Mouse (Mus musculus): Measurements from ENCODE around the gene Zfp386. TPM values are rescaled to one million over a fixed set of nuclear protein-coding genes. Genes with fewer than 3 reads are reported as not detected.

The Zfp386 gene
- total RNA-seq, 2 experiments from 2014 or later, result 49.4 to 53.4 TPM

DNA sequence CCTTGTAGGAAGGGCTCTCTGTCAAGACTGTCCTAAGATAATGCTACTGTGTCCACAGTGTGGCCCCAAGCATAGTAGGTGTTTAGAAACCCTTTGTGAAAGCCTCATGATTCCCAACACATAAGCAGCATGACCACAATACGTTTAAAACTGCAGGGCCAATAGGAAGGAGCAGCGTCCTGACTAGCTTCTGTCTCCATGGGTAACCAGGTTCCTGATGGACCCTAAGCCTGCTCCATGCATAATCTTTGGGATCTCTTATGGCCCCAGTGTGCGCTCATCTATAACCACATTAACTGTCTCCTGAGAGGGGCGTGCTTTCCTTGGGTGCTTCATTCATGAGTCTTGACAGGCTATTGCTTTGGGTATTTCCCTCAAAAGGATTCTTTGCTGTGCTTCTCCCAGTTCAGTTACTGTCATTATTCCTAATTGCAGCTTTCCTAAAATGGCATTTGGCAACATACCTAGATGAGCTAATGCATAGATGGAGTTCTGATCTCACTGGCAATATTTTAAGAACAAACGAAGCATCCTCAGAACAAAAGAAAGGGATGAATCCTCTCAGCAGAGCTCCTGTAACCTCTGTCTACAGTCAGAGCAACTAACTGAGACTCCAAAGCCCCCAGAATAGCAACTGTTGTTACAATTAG is 39.6 kb downstream of the Zfp386 start:
- no peak for DNase-seq (ENCODE audit: low spot score in 2 of 2)

DNA sequence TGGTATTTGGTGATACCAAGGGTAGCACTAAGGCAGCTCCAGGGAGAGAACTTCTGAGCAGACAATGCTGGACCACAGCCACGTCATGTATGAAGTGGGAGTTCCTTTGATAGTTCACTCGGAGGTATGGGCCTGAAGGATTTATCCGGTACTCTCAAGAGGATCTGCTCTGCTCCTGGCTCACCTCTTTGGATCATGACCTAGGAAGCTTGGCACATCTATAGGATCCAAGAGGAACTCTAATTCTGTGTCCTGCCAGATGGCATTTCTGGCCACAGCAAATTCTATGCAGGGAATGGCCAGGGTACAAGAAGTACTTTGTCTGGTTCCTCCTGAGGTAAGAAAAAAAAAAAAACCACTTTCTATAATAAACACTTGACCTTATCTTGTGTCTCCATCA is 42.3 kb downstream of the Zfp386 start:
- DNase-seq (ENCODE audit: low spot score in 2 of 2), result no peak

DNA sequence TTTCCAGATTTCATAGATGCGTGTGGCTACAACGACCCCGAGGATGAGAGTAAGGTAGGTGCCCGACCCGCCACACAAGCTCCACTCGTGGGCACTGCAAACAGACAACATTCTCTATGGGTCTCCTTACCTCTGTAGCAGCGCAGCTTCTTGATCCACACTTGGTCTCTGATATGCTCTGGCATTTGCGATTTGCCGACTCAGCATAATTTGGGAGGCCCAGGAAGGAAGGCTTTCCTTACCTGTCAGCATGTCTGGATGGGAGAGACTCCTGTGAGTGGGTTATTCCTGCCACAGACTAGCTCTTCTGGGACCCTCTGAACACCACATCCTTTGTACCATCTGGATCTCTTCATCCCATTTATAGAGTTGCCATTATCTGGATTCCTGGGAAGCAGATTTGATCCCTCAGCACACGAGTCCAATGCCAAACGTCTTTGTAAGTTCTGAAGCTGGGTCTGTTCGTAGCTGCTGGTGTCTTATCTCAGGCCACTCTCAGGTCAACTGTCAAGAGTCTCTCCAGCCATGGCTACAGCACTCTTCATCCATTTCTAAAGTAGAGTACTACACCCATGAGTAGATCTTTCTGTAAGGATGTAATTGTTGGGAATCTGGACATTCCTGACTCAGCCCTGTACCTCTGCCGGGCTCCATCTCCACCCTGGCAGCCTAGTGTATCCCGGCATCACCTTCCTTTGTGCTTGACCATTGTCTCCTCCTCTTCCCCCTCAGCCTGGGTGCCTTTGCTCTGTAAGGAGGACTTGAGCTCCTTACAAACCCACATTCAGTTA is 47.4 kb downstream of the Zfp386 start:
- DNase-seq (ENCODE audit: low spot score in 2 of 2), result no peak

GRCm38 (mm10) chr12:116096361-116096904 is 48.9 kb downstream of the Zfp386 start:
- no peak for DNase-seq (ENCODE audit: low spot score in 2 of 2)

DNA sequence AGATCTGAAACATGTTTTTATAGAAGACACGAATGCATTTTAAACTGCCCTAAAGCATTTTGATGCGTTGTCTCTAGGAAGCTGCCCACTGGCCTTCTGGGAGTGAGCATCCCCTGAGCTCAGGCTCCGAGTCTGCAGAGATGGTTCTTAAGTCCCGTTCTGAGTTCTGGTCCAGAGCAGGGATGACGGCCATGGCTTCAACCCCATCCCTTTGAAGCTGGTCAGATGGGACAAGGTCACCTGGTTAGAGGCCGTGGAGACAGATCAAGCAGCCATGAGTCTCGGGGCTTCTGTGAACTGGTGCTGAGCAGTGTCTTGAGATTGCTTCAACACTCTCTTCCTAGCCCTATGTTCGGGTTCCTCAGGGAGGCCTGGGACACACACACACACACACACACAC is 49.6 kb downstream of the Zfp386 start:
- no peak for DNase-seq (ENCODE audit: low spot score in 2 of 2)

DNA sequence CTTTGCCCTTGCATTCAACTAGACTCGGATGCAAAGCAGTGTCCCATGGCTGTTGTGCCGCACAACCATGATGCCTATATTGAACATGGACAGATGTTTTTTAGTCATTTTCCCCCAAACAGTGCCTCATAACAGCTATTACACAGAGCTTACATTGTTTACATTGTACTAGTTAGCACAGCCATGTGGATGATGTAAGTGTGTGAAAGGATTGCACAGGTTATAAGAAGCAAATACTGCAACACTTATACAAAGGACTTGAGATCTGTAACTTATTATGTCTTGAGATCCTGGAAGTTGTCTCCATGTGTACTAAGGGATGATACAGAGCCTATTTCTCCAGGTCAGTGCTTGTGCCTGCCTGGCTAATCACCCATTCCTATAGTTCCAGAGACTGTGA is 54.4 kb downstream of the Zfp386 start:
- DNase-seq (ENCODE audit: low spot score in 2 of 2), result no peak

- DNase-seq (ENCODE audit: low spot score in 2 of 2), result no peak
Measured at GRCm38 (mm10) chr12:116109451-116110353, 62.2 kb downstream of the Zfp386 start.

DNA sequence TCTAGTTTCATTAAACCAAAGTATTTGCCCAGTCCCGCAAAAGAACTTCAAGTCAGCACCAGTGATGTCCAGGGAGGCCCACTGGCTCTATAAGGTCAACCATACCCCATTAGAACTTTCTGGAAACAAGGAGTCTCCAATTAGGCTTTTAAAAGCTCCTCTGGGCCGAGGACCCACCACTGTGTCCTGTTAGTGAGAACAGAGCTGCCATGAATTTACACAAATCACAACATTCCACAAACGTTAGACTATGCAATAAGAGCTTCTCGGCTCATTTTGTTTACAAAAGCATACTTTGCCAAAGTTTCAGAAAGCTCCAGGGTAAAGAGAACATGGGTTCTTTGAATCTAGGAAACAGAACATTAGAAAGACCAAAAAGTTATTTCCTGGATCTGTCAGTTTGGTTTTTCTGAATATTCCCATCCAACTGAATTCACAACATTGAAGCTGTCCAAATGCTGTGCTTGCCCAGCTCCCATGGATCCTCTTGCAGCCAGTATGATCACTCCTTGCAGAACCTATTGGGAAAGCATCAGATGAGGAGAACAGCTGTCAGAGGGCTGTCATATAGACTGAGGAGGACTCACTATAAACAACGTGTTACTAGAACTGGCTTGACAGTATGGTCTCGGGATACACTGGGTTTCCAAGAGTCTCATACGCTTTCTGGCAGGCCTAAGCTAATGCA is 63.6 kb downstream of the Zfp386 start:
- DNase-seq (ENCODE audit: low spot score in 2 of 2), result no peak

Other genes with a start within 250 kb of the Zfp386 start
- 1 to 10 TPM; 1.8 to 2.1 TPM for gene Vipr2, start 30.0 kb downstream of the Zfp386 start, total RNA-seq (2021)
- gene Wdr60, start 215.3 kb downstream of the Zfp386 start, total RNA-seq (2021), result 10 to 100 TPM; 11.1 to 12.1 TPM
- gene Gm11027, start 227.7 kb downstream of the Zfp386 start, total RNA-seq (2021), result not detected
- 10 to 100 TPM; 44.7 to 53.2 TPM for gene Esyt2, start 233.5 kb downstream of the Zfp386 start, total RNA-seq (2021)

All from adrenal gland, postnatal 4 days (tissue).